23 mouse cellular contexts compared by ENCODE assay signal in genomic region chr2:104578836-104579604, GRCm38 (mm10). TPM values are rescaled to one million over a fixed set of nuclear protein-coding genes. Genes with fewer than 3 reads are reported as not detected.
DNase-seq lines count a peak whose midpoint lies in the region; ATAC-seq and TF ChIP-seq lines count a peak whose summit lies in the region.
"Had no signal": no experiment of that assay in that cellular context is flagged by ENCODE, and none has a peak within 500 bp of the region (broad histone marks: within the 10 kb centered on the region; RNA-seq: fewer than 3 reads in every experiment).

No protein-coding gene starts in this region.

- no peaks in the 10 kb centered on the region for H3K27me3 ChIP-seq in kidney, embryonic 15.5 days
- H3K27me3 ChIP-seq in kidney, adult 2 months (replicated peaks; ENCODE audit: control insufficient read depth, insufficient read depth, low read length) = no peaks in the 10 kb centered on the region
- H3K27me3 ChIP-seq in midbrain, embryonic 11.5 days (ENCODE audit: control insufficient read depth, insufficient read depth, low read length) = no peaks in the 10 kb centered on the region
- H3K27me3 ChIP-seq in midbrain, embryonic 10.5 days (ENCODE audit: low read depth, poor library complexity, severe bottlenecking) = no peaks in the 10 kb centered on the region
- no peaks in the 10 kb centered on the region for H3K27me3 ChIP-seq in embryonic facial prominence, embryonic 13.5 days
- H3K27me3 ChIP-seq in limb, embryonic 15.5 days = no peaks in the 10 kb centered on the region
- H3K27me3 ChIP-seq: hindbrain, embryonic 15.5 days; liver, embryonic 12.5 days; neural tube, embryonic 13.5 days had no signal

- H3K36me3 ChIP-seq in kidney, embryonic 15.5 days = no peaks in the 10 kb centered on the region
- no peaks in the 10 kb centered on the region for H3K36me3 ChIP-seq in kidney, adult 2 months (ENCODE audit: control insufficient read depth, insufficient read depth, low read length)
- no peaks in the 10 kb centered on the region for H3K36me3 ChIP-seq in midbrain, embryonic 11.5 days (ENCODE audit: control insufficient read depth, insufficient read depth, low read length)
- no peaks in the 10 kb centered on the region for H3K36me3 ChIP-seq in midbrain, embryonic 10.5 days
- H3K36me3 ChIP-seq in embryonic facial prominence, embryonic 13.5 days = no peaks in the 10 kb centered on the region
- H3K36me3 ChIP-seq in limb, embryonic 15.5 days = no peaks in the 10 kb centered on the region
- H3K36me3 ChIP-seq: forebrain, embryonic 10.5 days; hindbrain, embryonic 15.5 days; liver, embryonic 12.5 days; neural tube, embryonic 13.5 days had no signal

- TF ChIP-seq CTCF in kidney, adult 2 months (conservative IDR thresholded peaks at IDR 0.05; ENCODE audit: insufficient read depth, insufficient read length, low read depth, low read length) = no peak

- WGBS in kidney, embryonic 15.5 days = 74% methylated on average over 5 of the region's 5 CpGs
- 80% methylated on average over 5 of the region's 5 CpGs for WGBS in kidney, adult 2 months
- WGBS in midbrain, embryonic 11.5 days = 72% methylated on average over 5 of the region's 5 CpGs
- 87% methylated on average over 5 of the region's 5 CpGs for WGBS in midbrain, embryonic 10.5 days
- WGBS in embryonic facial prominence, embryonic 13.5 days = 60% methylated on average over 5 of the region's 5 CpGs
- 72% methylated on average over 5 of the region's 5 CpGs for WGBS in limb, embryonic 15.5 days

- DNase-seq in kidney, adult 2 months = no peak
- no peak for DNase-seq in midbrain, embryonic 11.5 days (ENCODE audit: low spot score, missing footprints)
- no peak for DNase-seq in midbrain, embryonic 10.5 days (ENCODE audit: low spot score)
- DNase-seq in adrenal gland, postnatal 14 days = no peak
- DNase-seq: adrenal gland, postnatal 25 days; cerebellum, adult 8-10 months; gastrocnemius, postnatal 14 days; kidney, adult 9 months; lung, adult 2 months; lung, postnatal 4 days; retina, postnatal 1 day; right cerebral cortex, postnatal 25 days; spleen, adult 18-20 months; thymus, postnatal 25 days had no signal

- 0 out of 2 replicates have a peak, but pooled peaks cover 3% of the 10 kb centered on the region for H3K4me1 ChIP-seq in kidney, embryonic 15.5 days
- no peaks in the 10 kb centered on the region for H3K4me1 ChIP-seq in kidney, adult 2 months (ENCODE audit: control insufficient read depth, insufficient read depth, low read length)
- no peaks in the 10 kb centered on the region for H3K4me1 ChIP-seq in midbrain, embryonic 11.5 days (ENCODE audit: control insufficient read depth, insufficient read depth, low read length)
- H3K4me1 ChIP-seq in midbrain, embryonic 10.5 days = no peaks in the 10 kb centered on the region
- H3K4me1 ChIP-seq in embryonic facial prominence, embryonic 13.5 days = no peaks in the 10 kb centered on the region
- no peaks in the 10 kb centered on the region for H3K4me1 ChIP-seq in limb, embryonic 15.5 days
- H3K4me1 ChIP-seq: hindbrain, embryonic 15.5 days; neural tube, embryonic 13.5 days had no signal

- H3K9me3 ChIP-seq in kidney, embryonic 15.5 days (replicated peaks) = no peaks in the 10 kb centered on the region
- no peaks in the 10 kb centered on the region for H3K9me3 ChIP-seq in midbrain, embryonic 11.5 days (ENCODE audit: control insufficient read depth, low read length)
- no peaks in the 10 kb centered on the region for H3K9me3 ChIP-seq in midbrain, embryonic 10.5 days (replicated peaks)
- no peaks in the 10 kb centered on the region for H3K9me3 ChIP-seq in embryonic facial prominence, embryonic 13.5 days
- H3K9me3 ChIP-seq in limb, embryonic 15.5 days = no peaks in the 10 kb centered on the region
- H3K9me3 ChIP-seq: forebrain, embryonic 10.5 days; hindbrain, embryonic 15.5 days; liver, embryonic 12.5 days; neural tube, embryonic 13.5 days had no signal

- ATAC-seq in kidney, embryonic 15.5 days (replicated peaks; ENCODE audit: low FRiP score) = 0 out of 2 replicates have a peak, but pooled peaks have one; percentile 29
- ATAC-seq in midbrain, embryonic 11.5 days (ENCODE audit: low FRiP score) = 0 out of 2 replicates have a peak, but pooled peaks have one; percentile 14
- ATAC-seq in embryonic facial prominence, embryonic 13.5 days (ENCODE audit: insufficient number of reproducible peaks, insufficient read depth, low FRiP score, low TSS enrichment, low read depth) = peak; percentile 52; the same call in 1 of the 2 replicates
- peak; percentile 44; the same call in 1 of the 2 replicates for ATAC-seq in limb, embryonic 15.5 days (ENCODE audit: insufficient number of reproducible peaks, low FRiP score, low TSS enrichment, low read depth)
- ATAC-seq: forebrain, embryonic 16.5 days had no signal

- H3K4me2 ChIP-seq in kidney, embryonic 15.5 days = no peak overlapping the region
- no peak overlapping the region for H3K4me2 ChIP-seq in midbrain, embryonic 11.5 days
- H3K4me2 ChIP-seq in embryonic facial prominence, embryonic 13.5 days = no peak overlapping the region
- no peak overlapping the region for H3K4me2 ChIP-seq in limb, embryonic 15.5 days
- H3K4me2 ChIP-seq: hindbrain, embryonic 15.5 days; liver, embryonic 12.5 days; neural tube, embryonic 13.5 days had no signal

- no peak for TF ChIP-seq POLR2A in kidney, adult 2 months (IDR thresholded peaks at IDR 0.05; ENCODE audit: low read depth, low read length)

- H3K4me3 ChIP-seq in kidney, embryonic 15.5 days (replicated peaks) = no peak overlapping the region
- H3K4me3 ChIP-seq in kidney, adult 2 months (ENCODE audit: insufficient read depth, low read depth, low read length) = no peak overlapping the region
- H3K4me3 ChIP-seq in midbrain, embryonic 11.5 days (ENCODE audit: low read depth, low read length) = no peak overlapping the region
- H3K4me3 ChIP-seq in midbrain, embryonic 10.5 days = no peak overlapping the region
- no peak overlapping the region for H3K4me3 ChIP-seq in embryonic facial prominence, embryonic 13.5 days
- no peak overlapping the region for H3K4me3 ChIP-seq in limb, embryonic 15.5 days
- H3K4me3 ChIP-seq: forebrain, embryonic 10.5 days; hindbrain, embryonic 15.5 days; layer of hippocampus, adult 2 months; liver, embryonic 12.5 days; neural tube, embryonic 13.5 days had no signal

- no peak overlapping the region for H3K27ac ChIP-seq in kidney, embryonic 15.5 days
- no peak overlapping the region for H3K27ac ChIP-seq in kidney, adult 2 months (ENCODE audit: insufficient read depth, low read depth, low read length)
- no peak overlapping the region for H3K27ac ChIP-seq in midbrain, embryonic 11.5 days (ENCODE audit: low read depth, low read length)
- H3K27ac ChIP-seq in midbrain, embryonic 10.5 days (replicated peaks) = no peak overlapping the region
- no peak overlapping the region for H3K27ac ChIP-seq in embryonic facial prominence, embryonic 13.5 days
- no peak overlapping the region for H3K27ac ChIP-seq in limb, embryonic 15.5 days
- H3K27ac ChIP-seq: forebrain, embryonic 10.5 days; hindbrain, embryonic 15.5 days; layer of hippocampus, adult 2 months; liver, embryonic 12.5 days; neural tube, embryonic 13.5 days had no signal

- no peak overlapping the region for H3K9ac ChIP-seq in kidney, embryonic 15.5 days
- no peak overlapping the region for H3K9ac ChIP-seq in midbrain, embryonic 11.5 days (ENCODE audit: low read length)
- no peak overlapping the region for H3K9ac ChIP-seq in embryonic facial prominence, embryonic 13.5 days
- H3K9ac ChIP-seq in limb, embryonic 15.5 days = no peak overlapping the region
- H3K9ac ChIP-seq: hindbrain, embryonic 15.5 days; liver, embryonic 12.5 days; neural tube, embryonic 13.5 days had no signal

RNA-seq across cellular contexts. Expression of gene Cstf3, which starts 11.3 kb away (rescaled TPM):
- polyA plus RNA-seq in kidney, embryonic 15.5 days (2015; fragmentation: Nextera tagmentation; extraction: Ambion mirVana) = 72.2 and 74.4 TPM in 2 replicates
- 5.8 and 6.9 TPM in 2 replicates for polyA plus RNA-seq in kidney, adult 2 months (2012; rRNA removed)
- 94.8 and 106 TPM in 2 replicates for polyA plus RNA-seq in midbrain, embryonic 11.5 days (2014; fragmentation: Nextera tagmentation; extraction: Ambion mirVana)
- 94.5 and 100 TPM in 2 replicates for polyA plus RNA-seq in midbrain, embryonic 10.5 days (2016; fragmentation: Nextera tagmentation; extraction: Ambion mirVana)
- polyA plus RNA-seq in embryonic facial prominence, embryonic 13.5 days (2015; fragmentation: Nextera tagmentation; extraction: Ambion mirVana) = 88.2 and 94.8 TPM in 2 replicates
- polyA plus RNA-seq in limb, embryonic 15.5 days (2015; fragmentation: Nextera tagmentation; extraction: Ambion mirVana) = 56.9 and 60.9 TPM in 2 replicates
- 30.7 and 42.6 TPM in 2 replicates for total RNA-seq in adrenal gland, postnatal 14 days (2021)
